Mouse (Mus musculus) gastrocnemius, postnatal 36 days (tissue): ENCODE results near the gene Slc7a7. TPM values are rescaled to one million over a fixed set of nuclear protein-coding genes. Genes with fewer than 3 reads are reported as not detected.
A peak's percentile ranks its signal among the peaks of the same experiment; 100 is the strongest.

ENCODE experiments used
- DNase-seq, 2 experiments: peaks; one replicate each; pipeline ENCODE4 v3.0.0; 2022
- intact Hi-C: fragments of 180-260 bp; cut with DNase I; formaldehyde crosslinking; loops from one replicate; pipeline ENCODE4 v1.15.1; 2025
- total RNA-seq, 2 experiments: library from RNA; stranded (reverse); gene quantifications; 2 replicates each; pipeline ENCODE4 v1.2.3; 2021

Slc7a7 gene
- total RNA-seq, 2 experiments from 2014 or later = 0.97 to 1.5 TPM

- intact Hi-C loops = loop anchor here (5.0 kb wide), 1 partner anchor 38 kb away; no protein-coding TSS in a partner anchor
- DNase-seq = no peak
Observed at GRCm38 (mm10) chr14:54415241-54416020, 2.1 kb downstream of the Slc7a7 start.

- intact Hi-C loops = loop anchor here (5.0 kb wide), 1 partner anchor 177 kb away; no protein-coding TSS in a partner anchor
- peak in 1 of 2 experiments; percentile 41 for DNase-seq
Observed at GRCm38 (mm10) chr14:54413877-54414700, 3.5 kb downstream of the Slc7a7 start.

DNA sequence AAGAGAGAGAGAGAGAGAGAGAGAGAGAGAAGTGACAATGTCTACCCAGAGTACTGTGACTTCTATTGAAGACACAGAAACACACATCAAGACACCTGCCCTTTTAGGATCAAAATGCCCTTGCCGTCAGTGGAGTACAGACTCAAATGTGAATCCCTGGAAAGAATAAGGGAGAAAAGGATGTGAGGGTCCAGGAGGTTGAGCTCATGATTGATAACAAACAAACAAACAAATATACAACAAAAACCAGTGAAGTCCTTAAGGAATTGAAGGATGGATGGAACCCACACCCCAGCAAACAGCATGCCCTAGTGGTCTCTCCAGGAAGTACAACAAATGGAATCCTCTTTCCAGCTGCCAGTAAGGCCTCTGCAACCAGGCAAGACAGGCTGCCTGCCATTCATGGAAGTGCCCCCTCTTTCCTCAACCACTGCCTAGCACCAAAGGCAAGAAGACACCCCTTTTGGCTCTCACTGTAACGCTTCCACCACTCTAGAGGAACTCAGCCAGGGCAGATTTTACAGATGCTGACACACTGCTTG is 4.9 kb downstream of the Slc7a7 start:
- intact Hi-C loops = loop anchor here (5.0 kb wide), 1 partner anchor 175 kb away; no protein-coding TSS in a partner anchor
- DNase-seq = peak in 1 of 2 experiments; percentile 28

DNA sequence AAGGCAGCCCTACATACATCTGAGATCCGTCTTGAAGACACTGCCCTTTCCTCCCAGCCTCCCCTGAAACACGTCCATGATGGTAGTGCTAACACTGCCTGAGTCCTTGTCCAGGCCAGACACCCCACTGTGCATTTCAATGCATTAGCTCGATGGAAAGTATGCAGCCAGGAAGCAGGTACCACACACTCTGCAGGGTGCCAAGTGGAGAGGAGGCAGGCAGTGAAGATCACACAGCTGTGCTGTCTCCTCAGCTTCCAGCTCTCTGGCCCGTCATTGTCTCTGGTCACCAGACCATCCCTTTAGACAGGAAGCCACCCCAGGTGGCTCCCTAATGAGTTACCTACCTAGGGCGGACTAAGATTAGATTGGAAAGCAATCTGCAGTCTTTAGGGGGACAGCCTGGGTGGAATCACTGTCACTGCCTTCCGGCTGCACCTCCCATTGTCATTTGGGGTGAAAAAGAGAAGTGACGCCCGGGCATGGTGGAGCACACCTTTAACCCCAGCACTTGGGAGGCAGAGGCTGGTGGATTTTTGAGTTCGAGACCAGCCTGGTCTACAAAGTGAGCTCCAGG is 5.5 kb downstream of the Slc7a7 start:
- no peak for DNase-seq
- intact Hi-C loops = loop anchor here (5.0 kb wide), 1 partner anchor 175 kb away; no protein-coding TSS in a partner anchor

- DNase-seq = no peak
- intact Hi-C loops = loop anchor here (5.0 kb wide), 1 partner anchor 173 kb away; no protein-coding TSS in a partner anchor
Observed at GRCm38 (mm10) chr14:54409980-54410810, 7.4 kb downstream of the Slc7a7 start.

DNA sequence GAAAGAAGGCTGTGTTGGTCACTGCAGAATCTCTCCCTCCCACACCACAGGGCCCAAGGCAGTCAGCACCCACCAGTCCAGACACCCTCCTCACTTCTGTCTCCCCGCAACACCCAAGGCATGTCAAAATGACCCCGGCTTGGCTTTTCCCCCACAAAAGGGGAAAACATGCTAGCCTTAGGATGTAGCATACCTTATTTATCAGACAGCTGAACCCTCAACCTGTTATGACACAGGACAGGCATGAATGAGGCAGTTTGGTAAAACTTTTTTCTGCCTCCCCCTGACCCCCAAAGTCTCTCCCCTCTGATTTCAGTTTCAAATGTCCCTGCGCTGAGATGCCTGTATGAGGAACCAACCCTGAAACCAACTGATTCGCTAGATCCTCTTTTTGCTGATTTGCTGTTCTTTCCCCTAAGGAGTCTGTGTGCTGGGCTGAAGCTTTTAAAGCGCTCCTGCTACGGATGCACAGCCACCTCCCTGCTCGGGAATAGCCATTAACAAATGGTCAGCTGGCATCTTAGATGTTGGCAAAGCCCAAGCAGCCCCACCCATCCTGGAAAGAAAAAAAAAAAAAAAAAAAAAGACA is 8.4 kb downstream of the Slc7a7 start:
- intact Hi-C loops = no loop called here
- DNase-seq = no peak

DNA sequence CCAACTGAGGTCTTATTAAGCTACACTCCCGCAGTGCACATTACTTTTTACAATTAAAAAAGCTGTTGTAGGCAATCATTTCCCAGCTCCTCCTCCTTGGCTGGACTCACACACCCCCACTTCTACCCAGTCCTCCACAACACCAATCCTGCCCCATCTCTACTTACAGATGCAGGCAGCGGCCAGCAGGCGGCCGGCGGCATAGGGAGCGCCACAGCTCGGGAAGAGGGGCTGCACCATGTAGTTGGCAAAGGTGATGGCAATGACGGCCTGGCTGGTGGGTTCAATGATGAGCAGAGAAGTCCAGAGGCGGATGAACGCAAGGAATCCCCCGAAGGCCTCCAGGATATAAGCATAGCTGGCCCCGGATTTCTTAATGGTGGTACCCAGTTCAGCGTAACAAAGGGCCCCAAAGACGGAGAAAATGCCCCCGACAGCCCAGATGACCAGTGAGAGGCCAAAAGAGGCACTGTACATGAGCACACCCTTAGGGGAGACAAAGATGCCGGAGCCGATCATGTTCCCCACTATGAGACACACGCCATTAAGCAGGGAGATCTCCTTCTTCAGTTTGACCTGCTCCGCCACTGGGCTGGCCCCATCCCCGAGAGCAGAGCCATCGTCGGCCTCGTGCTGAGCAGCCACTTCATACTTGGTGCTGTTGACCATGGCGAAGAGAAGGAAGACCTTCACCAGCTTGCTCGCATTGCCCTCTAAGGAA is 9.1 kb downstream of the Slc7a7 start:
- intact Hi-C loops = no loop called here
- DNase-seq = no peak

DNA sequence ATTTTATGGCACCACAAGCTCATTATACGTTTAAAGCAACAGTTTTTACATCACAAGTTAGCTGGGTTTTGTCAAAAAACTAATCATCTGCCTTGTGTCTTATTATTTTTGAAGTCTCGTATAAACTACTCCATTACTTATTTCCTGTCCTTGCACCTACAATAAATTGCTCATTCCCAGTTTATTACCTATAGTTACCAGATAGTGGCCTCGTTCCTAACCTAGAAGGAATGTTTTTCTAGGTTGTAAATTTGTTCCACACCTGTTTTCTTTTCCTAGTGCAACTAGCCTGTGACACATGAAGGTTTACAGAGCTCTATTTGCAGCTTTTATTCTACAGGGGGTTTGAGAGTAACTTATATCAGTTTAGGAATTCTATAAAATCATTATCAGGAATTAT is 15.9 kb downstream of the Slc7a7 start:
- intact Hi-C loops = no loop called here
- DNase-seq = no peak

DNA sequence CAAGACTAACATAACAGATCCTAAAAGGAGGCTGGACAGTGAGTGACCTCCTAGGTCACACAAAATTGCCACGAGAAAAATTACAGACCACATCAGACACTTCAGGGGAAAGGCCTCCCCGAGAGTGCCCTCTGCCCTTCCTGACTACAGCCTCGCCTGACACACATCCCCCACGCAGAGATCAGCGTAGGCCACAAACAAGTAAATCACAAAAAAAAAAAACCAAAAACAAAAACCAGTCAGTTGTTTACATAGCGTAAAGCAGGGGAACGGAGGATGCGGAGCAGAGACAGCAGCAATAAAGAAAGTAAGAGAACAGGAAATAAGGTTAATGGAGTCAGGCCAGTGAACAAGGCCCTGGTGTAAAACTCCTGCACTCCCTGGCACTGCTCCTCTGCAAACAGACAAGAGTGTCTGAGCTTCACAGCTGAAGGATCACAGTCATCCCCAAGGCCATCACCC is 18.6 kb downstream of the Slc7a7 start:
- DNase-seq = no peak
- intact Hi-C loops = no loop called here

DNA sequence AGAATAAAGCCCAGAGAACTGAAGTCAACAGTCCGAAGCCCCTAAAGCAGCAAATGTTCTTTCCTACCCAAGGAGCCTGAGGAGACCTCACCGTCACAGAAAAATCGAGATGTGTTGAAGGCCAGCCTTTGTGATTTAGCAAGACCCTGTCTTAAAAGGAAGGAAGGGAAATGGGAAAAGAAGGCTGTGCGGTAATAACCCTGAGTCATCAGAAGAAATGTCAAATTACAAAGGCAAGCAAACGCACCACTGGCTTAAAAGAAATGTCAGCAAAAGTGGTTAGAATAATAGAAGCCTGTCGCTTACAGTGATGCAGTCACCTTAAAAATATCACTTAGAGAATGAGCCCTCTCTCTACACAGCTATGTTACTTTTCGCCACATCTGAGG is 19.1 kb downstream of the Slc7a7 start:
- intact Hi-C loops = no loop called here
- DNase-seq = no peak

GRCm38 (mm10) chr14:54397872-54398527 is 19.6 kb downstream of the Slc7a7 start:
- no peak for DNase-seq
- intact Hi-C loops = no loop called here

- no peak for DNase-seq
- intact Hi-C loops = no loop called here
Observed at GRCm38 (mm10) chr14:54396685-54397084, 20.9 kb downstream of the Slc7a7 start.

DNA sequence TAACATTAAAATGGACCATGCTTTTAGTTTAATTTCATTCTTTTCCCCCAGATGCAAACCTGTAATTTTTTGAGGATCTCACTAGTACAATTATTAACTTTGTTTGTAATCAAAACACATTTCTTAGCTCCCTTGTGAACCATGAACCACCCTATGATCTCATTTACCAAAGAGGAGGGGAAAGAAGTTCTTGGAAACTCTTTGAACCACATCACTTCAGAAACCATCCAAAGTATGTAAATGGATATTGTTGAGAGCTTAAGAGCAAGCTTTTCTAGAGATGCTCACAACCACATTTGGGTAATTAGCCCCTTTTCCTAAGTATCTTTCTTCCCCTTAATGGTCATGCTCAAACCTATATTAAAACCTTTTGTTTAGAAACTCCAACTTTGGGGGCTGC is 23.3 kb downstream of the Slc7a7 start:
- DNase-seq = no peak
- intact Hi-C loops = no loop called here

GRCm38 (mm10) chr14:54393794-54394193 is 23.8 kb downstream of the Slc7a7 start:
- intact Hi-C loops = no loop called here
- no peak for DNase-seq

DNA sequence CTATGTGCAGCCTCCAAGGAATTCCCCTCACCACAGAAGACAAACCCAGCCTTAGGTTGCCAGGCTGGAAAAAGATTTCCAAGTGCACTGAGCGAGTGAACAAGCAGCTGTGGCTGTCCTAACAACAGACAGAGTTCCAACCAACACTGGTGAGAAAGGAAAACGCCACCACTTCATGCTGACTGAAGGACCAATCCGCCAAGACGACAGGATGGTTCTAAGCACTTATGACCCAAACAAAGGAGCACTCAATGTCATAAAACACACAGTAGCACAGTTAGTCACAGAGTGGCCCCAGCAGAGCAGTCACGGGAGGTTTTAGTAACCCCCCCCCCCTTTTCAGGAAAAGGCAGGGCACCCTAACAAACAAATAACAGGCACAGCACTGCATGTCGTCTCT is 26.7 kb downstream of the Slc7a7 start:
- intact Hi-C loops = no loop called here
- no peak for DNase-seq

DNA sequence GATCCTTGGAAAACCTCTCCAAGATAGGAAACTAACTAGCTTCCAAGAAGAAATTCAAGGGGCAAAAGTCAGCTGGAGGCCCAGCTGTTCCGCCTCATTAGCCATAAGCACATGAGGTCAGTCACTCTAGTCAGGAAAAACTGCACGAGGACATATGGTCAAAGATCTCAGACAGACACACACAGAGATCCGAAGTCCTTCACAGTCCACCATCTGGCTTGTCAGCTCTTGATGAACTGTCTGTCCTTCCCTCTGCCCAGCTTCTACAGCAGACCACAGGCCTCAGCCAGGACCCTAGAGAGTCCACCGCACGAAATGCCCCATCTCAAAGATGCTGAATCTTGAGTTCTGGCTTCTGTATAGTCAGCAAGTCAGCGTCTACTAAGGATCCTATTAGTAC is 30.0 kb downstream of the Slc7a7 start:
- intact Hi-C loops = no loop called here
- DNase-seq = no peak

GRCm38 (mm10) chr14:54385968-54386618 is 31.5 kb downstream of the Slc7a7 start:
- intact Hi-C loops = no loop called here
- no peak for DNase-seq

- intact Hi-C loops = no loop called here
Observed at GRCm38 (mm10) chr14:54384396-54384795, 33.2 kb downstream of the Slc7a7 start.

More at GRCm38 (mm10) chr14:54384396-54384795, 33.2 kb downstream of the Slc7a7 start:
- no peak for DNase-seq
